16 mouse cellular contexts compared by ENCODE assay signal in genomic region chr13:55761486-55761885, GRCm38 (mm10). TPM values are rescaled to one million over a fixed set of nuclear protein-coding genes. Genes with fewer than 3 reads are reported as not detected.
"Had no signal": no experiment of that assay in that cellular context is flagged by ENCODE, and none has a peak within 500 bp of the region (broad histone marks: within the 10 kb centered on the region; RNA-seq: fewer than 3 reads in every experiment).

No protein-coding gene starts in this region.

- H3K36me3 ChIP-seq: limb, embryonic 13.5 days; midbrain, embryonic 13.5 days had no signal

- ATAC-seq: midbrain, embryonic 13.5 days had no signal

- H3K9me3 ChIP-seq: limb, embryonic 13.5 days; midbrain, embryonic 13.5 days had no signal

- H3K9ac ChIP-seq: limb, embryonic 13.5 days; liver, embryonic 14.5 days; midbrain, embryonic 13.5 days had no signal

- H3K4me2 ChIP-seq: midbrain, embryonic 13.5 days had no signal

- H3K27me3 ChIP-seq: midbrain, embryonic 13.5 days had no signal

- DNase-seq: kidney, adult 9 months; kidney, postnatal 14 days; lung, adult 18-20 months; right cerebral cortex, postnatal 4 days; spleen, adult 18-20 months; thymus, adult 18-20 months; thymus, postnatal 14 days had no signal

- H3K4me3 ChIP-seq: limb, embryonic 13.5 days; midbrain, embryonic 13.5 days; myocyte had no signal

- H3K27ac ChIP-seq: limb, embryonic 13.5 days; liver, embryonic 14.5 days; midbrain, embryonic 13.5 days had no signal

RNA-seq across cellular contexts. Expression of gene Catsper3, which starts 22.9 kb away (rescaled TPM):
- total RNA-seq: liver, adult 2 months; megakaryocyte-erythroid progenitor cell, adult 5-6 weeks; neutrophil, adult 5-6 weeks had no signal
- polyA plus RNA-seq: limb, embryonic 13.5 days; liver, adult 2 months; lung, embryonic 16.5 days; neural tube, embryonic 11.5 days had no signal
